Mouse (Mus musculus): ENCODE measurements around the gene Mef2a.

DNA sequence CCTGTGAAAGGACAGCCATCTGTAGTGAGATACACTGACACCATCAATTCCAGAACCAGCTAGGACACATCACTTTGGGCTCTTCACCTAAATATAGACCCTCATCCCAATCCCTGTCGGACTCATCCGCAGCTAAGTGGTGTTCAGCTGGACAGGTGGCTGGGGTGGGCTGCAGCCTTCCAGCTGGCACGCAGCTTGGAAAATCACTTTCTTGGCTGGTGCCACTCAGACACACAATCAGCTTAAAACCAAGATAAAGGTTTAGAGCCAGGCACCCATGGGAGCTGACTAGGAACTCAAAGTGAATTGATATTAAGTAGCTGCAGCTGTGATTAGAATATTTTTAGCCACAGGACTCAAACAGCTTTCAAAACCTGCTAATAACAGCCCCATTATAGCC lies 142.4 kb downstream of the Mef2a start:
- TF ChIP-seq CTCF (IDR thresholded peaks at IDR 0.05; ENCODE audit: extremely low read depth, insufficient read depth, low read length) (no peak), POLR2A (IDR thresholded peaks at IDR 0.05; ENCODE audit: extremely low read depth, insufficient read depth, low read length) (no peak)

All from cortical plate, adult 2 months (tissue).